Mouse (Mus musculus): Measurements from ENCODE around the gene Wfdc15a. TPM values are rescaled to one million over a fixed set of nuclear protein-coding genes. Genes with fewer than 3 reads are reported as not detected.

The Wfdc15a gene
- total and polyA plus RNA-seq, 3 experiments = not detected

Other genes with a start within 250 kb of the Wfdc15a start
- gene Ywhab, start 205.2 kb downstream of the Wfdc15a start, total RNA-seq (2012; rRNA removed) = 71.4 and 76.3 TPM in 2 replicates
- 100 to 1,000 TPM; 179 to 717 TPM for gene Ywhab, start 205.2 kb downstream of the Wfdc15a start, polyA plus RNA-seq (2012; ENCODE audit: insufficient read depth in 1 of 2, insufficient read length in 2 of 2, low read depth in 1 of 2, low replicate concordance in 2 of 2, missing spikeins in 1 of 2)
- 0.27 and 0.29 TPM in 2 replicates for gene Pabpc1l, start 174.7 kb downstream of the Wfdc15a start, total RNA-seq (2012; rRNA removed)
- gene Pabpc1l, start 174.7 kb downstream of the Wfdc15a start, polyA plus RNA-seq (2012; ENCODE audit: insufficient read depth in 1 of 2, insufficient read length in 2 of 2, low read depth in 1 of 2, low replicate concordance in 2 of 2, missing spikeins in 1 of 2) = under 1 TPM in 1 of 2 experiments, not detected in 1; 0.40 TPM
- gene Stk4, start 129.8 kb downstream of the Wfdc15a start, total RNA-seq (2012; rRNA removed) = 41.8 and 46.8 TPM in 2 replicates
- 10 to 100 TPM in 1 of 2 experiments, not detected in 1; 56.1 TPM for gene Stk4, start 129.8 kb downstream of the Wfdc15a start, polyA plus RNA-seq (2012; ENCODE audit: insufficient read depth in 1 of 2, insufficient read length in 2 of 2, low read depth in 1 of 2, low replicate concordance in 2 of 2, missing spikeins in 1 of 2)
- gene Tomm34, start 129.0 kb downstream of the Wfdc15a start, total RNA-seq (2012; rRNA removed) = 31.7 and 38.9 TPM in 2 replicates
- 10 to 100 TPM in 1 of 2 experiments, not detected in 1; 48.7 TPM for gene Tomm34, start 129.0 kb downstream of the Wfdc15a start, polyA plus RNA-seq (2012; ENCODE audit: insufficient read depth in 1 of 2, insufficient read length in 2 of 2, low read depth in 1 of 2, low replicate concordance in 2 of 2, missing spikeins in 1 of 2)
- not detected in 2 replicates for gene Kcns1, start 29.0 kb downstream of the Wfdc15a start, total RNA-seq (2012; rRNA removed)
- gene Kcns1, start 29.0 kb downstream of the Wfdc15a start, polyA plus RNA-seq (2012; ENCODE audit: insufficient read depth in 1 of 2, insufficient read length in 2 of 2, low read depth in 1 of 2, low replicate concordance in 2 of 2, missing spikeins in 1 of 2) = not detected
- gene Wfdc5, start 17.4 kb downstream of the Wfdc15a start, total RNA-seq (2012; rRNA removed) = not detected in 2 replicates
- gene Wfdc5, start 17.4 kb downstream of the Wfdc15a start, polyA plus RNA-seq (2012; ENCODE audit: insufficient read depth in 1 of 2, insufficient read length in 2 of 2, low read depth in 1 of 2, low replicate concordance in 2 of 2, missing spikeins in 1 of 2) = not detected
- not detected in 2 replicates for gene Wfdc12, start 9.5 kb downstream of the Wfdc15a start, total RNA-seq (2012; rRNA removed)
- gene Wfdc12, start 9.5 kb downstream of the Wfdc15a start, polyA plus RNA-seq (2012; ENCODE audit: insufficient read depth in 1 of 2, insufficient read length in 2 of 2, low read depth in 1 of 2, low replicate concordance in 2 of 2, missing spikeins in 1 of 2) = under 1 TPM in 1 of 2 experiments, not detected in 1; 0.10 TPM
- gene Wfdc15b, start 21.5 kb upstream of the Wfdc15a start, total RNA-seq (2012; rRNA removed) = not detected in 2 replicates
- not detected for gene Wfdc15b, start 21.5 kb upstream of the Wfdc15a start, polyA plus RNA-seq (2012; ENCODE audit: insufficient read depth in 1 of 2, insufficient read length in 2 of 2, low read depth in 1 of 2, low replicate concordance in 2 of 2, missing spikeins in 1 of 2)
- not detected in 2 replicates for gene Svs2, start 38.3 kb upstream of the Wfdc15a start, total RNA-seq (2012; rRNA removed)
- gene Svs2, start 38.3 kb upstream of the Wfdc15a start, polyA plus RNA-seq (2012; ENCODE audit: insufficient read depth in 1 of 2, insufficient read length in 2 of 2, low read depth in 1 of 2, low replicate concordance in 2 of 2, missing spikeins in 1 of 2) = not detected
- gene Svs3b, start 56.5 kb upstream of the Wfdc15a start, total RNA-seq (2012; rRNA removed) = not detected in 2 replicates
- not detected for gene Svs3b, start 56.5 kb upstream of the Wfdc15a start, polyA plus RNA-seq (2012; ENCODE audit: insufficient read depth in 1 of 2, insufficient read length in 2 of 2, low read depth in 1 of 2, low replicate concordance in 2 of 2, missing spikeins in 1 of 2)
- gene Svs4, start 78.3 kb upstream of the Wfdc15a start, total RNA-seq (2012; rRNA removed) = not detected in 2 replicates
- not detected for gene Svs4, start 78.3 kb upstream of the Wfdc15a start, polyA plus RNA-seq (2012; ENCODE audit: insufficient read depth in 1 of 2, insufficient read length in 2 of 2, low read depth in 1 of 2, low replicate concordance in 2 of 2, missing spikeins in 1 of 2)
- not detected in 2 replicates for gene Svs3a, start 89.1 kb upstream of the Wfdc15a start, total RNA-seq (2012; rRNA removed)
- gene Svs3a, start 89.1 kb upstream of the Wfdc15a start, polyA plus RNA-seq (2012; ENCODE audit: insufficient read depth in 1 of 2, insufficient read length in 2 of 2, low read depth in 1 of 2, low replicate concordance in 2 of 2, missing spikeins in 1 of 2) = not detected
- not detected in 2 replicates for gene Svs6, start 116.6 kb upstream of the Wfdc15a start, total RNA-seq (2012; rRNA removed)
- not detected for gene Svs6, start 116.6 kb upstream of the Wfdc15a start, polyA plus RNA-seq (2012; ENCODE audit: insufficient read depth in 1 of 2, insufficient read length in 2 of 2, low read depth in 1 of 2, low replicate concordance in 2 of 2, missing spikeins in 1 of 2)
- not detected in 2 replicates for gene Svs5, start 132.6 kb upstream of the Wfdc15a start, total RNA-seq (2012; rRNA removed)
- not detected for gene Svs5, start 132.6 kb upstream of the Wfdc15a start, polyA plus RNA-seq (2012; ENCODE audit: insufficient read depth in 1 of 2, insufficient read length in 2 of 2, low read depth in 1 of 2, low replicate concordance in 2 of 2, missing spikeins in 1 of 2)
- not detected in 2 replicates for gene Slpi, start 189.0 kb upstream of the Wfdc15a start, total RNA-seq (2012; rRNA removed)
- not detected for gene Slpi, start 189.0 kb upstream of the Wfdc15a start, polyA plus RNA-seq (2012; ENCODE audit: insufficient read depth in 1 of 2, insufficient read length in 2 of 2, low read depth in 1 of 2, low replicate concordance in 2 of 2, missing spikeins in 1 of 2)
- not detected in 2 replicates for gene Rbpjl, start 203.0 kb upstream of the Wfdc15a start, total RNA-seq (2012; rRNA removed)
- gene Rbpjl, start 203.0 kb upstream of the Wfdc15a start, polyA plus RNA-seq (2012; ENCODE audit: insufficient read depth in 1 of 2, insufficient read length in 2 of 2, low read depth in 1 of 2, low replicate concordance in 2 of 2, missing spikeins in 1 of 2) = under 1 TPM in 1 of 2 experiments, not detected in 1; 0.07 TPM
- not detected in 2 replicates for gene Matn4, start 205.0 kb upstream of the Wfdc15a start, total RNA-seq (2012; rRNA removed)
- not detected for gene Matn4, start 205.0 kb upstream of the Wfdc15a start, polyA plus RNA-seq (2012; ENCODE audit: insufficient read depth in 1 of 2, insufficient read length in 2 of 2, low read depth in 1 of 2, low replicate concordance in 2 of 2, missing spikeins in 1 of 2)
- gene Sdc4, start 243.8 kb upstream of the Wfdc15a start, total RNA-seq (2012; rRNA removed) = not detected in 2 replicates
- not detected for gene Sdc4, start 243.8 kb upstream of the Wfdc15a start, polyA plus RNA-seq (2012; ENCODE audit: insufficient read depth in 1 of 2, insufficient read length in 2 of 2, low read depth in 1 of 2, low replicate concordance in 2 of 2, missing spikeins in 1 of 2)

Data from MEL (cell line).